Mouse (Mus musculus) kidney, postnatal 0 days (tissue): Measurements from ENCODE around the gene Tmem132d. TPM values are rescaled to one million over a fixed set of nuclear protein-coding genes. Genes with fewer than 3 reads are reported as not detected.

Source experiments
- ATAC-seq: fragments of 200-750 bp; cut with Nextera tagmentation; replicated peaks from 2 replicates; pipeline ENCODE4 v1.8.0; 2017; ENCODE audit warnings: low read depth, moderate number of reproducible peaks, moderate TSS enrichment, moderate library complexity; ENCODE audit not compliant: low FRiP score
- DNase-seq: peaks from one replicate; pipeline ENCODE4 v3.0.0-alpha.2; 2016; ENCODE audit warnings: low spot score
- H3K27ac ChIP-seq: fragments of 300-500 bp; sonication (generic); 2 replicates; pipeline ENCODE4 v1.5.1; 2014; ENCODE audit warnings: mild to moderate bottlenecking
- H3K27me3 ChIP-seq: fragments of 300-500 bp; sonication (generic); 2 replicates; pipeline ENCODE4 v1.6.1; 2014; ENCODE audit warnings: low read length, mixed read lengths; ENCODE audit not compliant: insufficient read depth
- H3K36me3 ChIP-seq: fragments of 300-500 bp; sonication (generic); 2 replicates; pipeline ENCODE4 v1.6.1; 2014; ENCODE audit warnings: low read length, mixed read lengths; ENCODE audit not compliant: insufficient read depth
- H3K4me1 ChIP-seq: fragments of 300-500 bp; sonication (generic); replicated peaks from 2 replicates; pipeline ENCODE4 v1.6.1; 2014; ENCODE audit warnings: antibody characterized with exemption, low read length, mixed read lengths; ENCODE audit not compliant: insufficient read depth
- H3K4me2 ChIP-seq: fragments of 300-500 bp; sonication (generic); 2 replicates; pipeline ENCODE4 v1.6.1; 2014; ENCODE audit warnings: mild to moderate bottlenecking, low read length, moderate library complexity, mixed read lengths
- H3K4me3 ChIP-seq: fragments of 300-500 bp; sonication (generic); replicated peaks from 2 replicates; pipeline ENCODE4 v1.5.1; 2014; ENCODE audit warnings: low read depth, low read length
- H3K9ac ChIP-seq: fragments of 300-500 bp; sonication (generic); 2 replicates; pipeline ENCODE4 v1.6.1; 2014; ENCODE audit warnings: low read depth, low read length
- H3K9me3 ChIP-seq: fragments of 300-500 bp; sonication (generic); replicated peaks from 2 replicates; pipeline ENCODE4 v1.6.1; 2016; ENCODE audit warnings: low read length, inconsistent platforms, mixed read lengths
- CTCF ChIP-seq: IDR thresholded peaks from 2 replicates; pipeline ENCODE4 v1.5.1; 2016; ENCODE audit warnings: antibody characterized with exemption, low read depth, mild to moderate bottlenecking, moderate library complexity
- WGBS: fragments of 180-500 bp; shearing (Covaris S2); extraction: QIAGEN DNeasy Blood & Tissue Kit; methylation state at CpG from one replicate; pipeline ENCODE4 v1.1.7; 2014; 5-methylcytosine and 5-hydroxymethylcytosine counted together
- polyA plus RNA-seq: library from polyadenylated mRNA; unstranded; fragments of >200 nt; fragmentation: Nextera tagmentation; extraction: Ambion mirVana; gene quantifications from 2 replicates; pipeline ENCODE4 v1.2.1, GENCODE M21; 2015

The Tmem132d gene
- polyA plus RNA-seq, 1 experiment from 2014 or later, result 0.14 TPM

GRCm38 (mm10) chr5:128205716-128206115, 227.2 kb downstream of the Tmem132d start:
- ATAC-seq (no peak), DNase-seq (no peak)
- no peak overlapping the region for H3K4me3 ChIP-seq
- H3K36me3 ChIP-seq, result no peaks in the 10 kb centered on the region
- no peaks in the 10 kb centered on the region for H3K9me3 ChIP-seq
- no peaks in the 10 kb centered on the region for H3K27me3 ChIP-seq
- H3K4me2 ChIP-seq, result no peak overlapping the region
- TF ChIP-seq CTCF, result no peak
- 11% methylated on average over 2 of the region's 2 CpGs for WGBS
- no peak overlapping the region for H3K27ac ChIP-seq
- H3K9ac ChIP-seq, result no peak overlapping the region
- H3K4me1 ChIP-seq, result no peaks in the 10 kb centered on the region

GRCm38 (mm10) chr5:128204685-128205320, 228.1 kb downstream of the Tmem132d start:
- WGBS, result 79% methylated on average over 17 of the region's 17 CpGs
- no peak for ATAC-seq
- H3K27me3 ChIP-seq, result no peaks in the 10 kb centered on the region
- H3K27ac ChIP-seq, result no peak overlapping the region
- H3K9me3 ChIP-seq, result no peaks in the 10 kb centered on the region
- H3K4me2 ChIP-seq, result no peak overlapping the region
- H3K9ac ChIP-seq, result no peak overlapping the region
- H3K36me3 ChIP-seq, result no peaks in the 10 kb centered on the region
- H3K4me1 ChIP-seq, result no peaks in the 10 kb centered on the region
- no peak for TF ChIP-seq CTCF
- no peak for DNase-seq
- no peak overlapping the region for H3K4me3 ChIP-seq

GRCm38 (mm10) chr5:128203879-128204581, 228.8 kb downstream of the Tmem132d start:
- no peak for ATAC-seq
- no peak overlapping the region for H3K27ac ChIP-seq

GRCm38 (mm10) chr5:128194106-128194505, 238.8 kb downstream of the Tmem132d start:
- Histone ChIP-seq H3K9ac (no peak overlapping the region), H3K36me3 (no peaks in the 10 kb centered on the region), H3K4me2 (no peak overlapping the region), H3K27ac (no peak overlapping the region), H3K27me3 (no peaks in the 10 kb centered on the region), H3K9me3 (no peaks in the 10 kb centered on the region), H3K4me1 (no peaks in the 10 kb centered on the region), H3K4me3 (no peak overlapping the region)
- TF ChIP-seq CTCF, result no peak
- 79% methylated on average over 4 of the region's 4 CpGs for WGBS
- DNase-seq (no peak), ATAC-seq (no peak)

More at GRCm38 (mm10) chr5:128203879-128204581, 228.8 kb downstream of the Tmem132d start:
- 43% methylated on average over 9 of the region's 9 CpGs for WGBS
- TF ChIP-seq CTCF, result no peak
- H3K9me3 ChIP-seq, result no peaks in the 10 kb centered on the region
- no peak overlapping the region for H3K4me2 ChIP-seq
- H3K4me1 ChIP-seq, result no peaks in the 10 kb centered on the region
- no peaks in the 10 kb centered on the region for H3K27me3 ChIP-seq
- H3K4me3 ChIP-seq, result no peak overlapping the region
- no peak for DNase-seq
- no peak overlapping the region for H3K9ac ChIP-seq
- no peaks in the 10 kb centered on the region for H3K36me3 ChIP-seq

- no peak overlapping the region for H3K4me3 ChIP-seq
- H3K4me1 ChIP-seq, result no peaks in the 10 kb centered on the region
- 71% methylated on average over 6 of the region's 6 CpGs for WGBS
- H3K9me3 ChIP-seq, result no peaks in the 10 kb centered on the region
- H3K27ac ChIP-seq, result no peak overlapping the region
- no peaks in the 10 kb centered on the region for H3K27me3 ChIP-seq
- ATAC-seq (no peak), DNase-seq (no peak)
- no peak overlapping the region for H3K9ac ChIP-seq
- no peak for TF ChIP-seq CTCF
- H3K4me2 ChIP-seq, result no peak overlapping the region
- H3K36me3 ChIP-seq, result no peaks in the 10 kb centered on the region
These were observed 240.3 kb downstream of the Tmem132d start for GRCm38 (mm10) chr5:128192485-128193055.

GRCm38 (mm10) chr5:128191710-128192109, 241.2 kb downstream of the Tmem132d start:
- Histone ChIP-seq H3K4me2 (no peak overlapping the region), H3K9me3 (no peaks in the 10 kb centered on the region), H3K36me3 (no peaks in the 10 kb centered on the region), H3K4me3 (no peak overlapping the region), H3K4me1 (no peaks in the 10 kb centered on the region), H3K9ac (no peak overlapping the region), H3K27ac (no peak overlapping the region), H3K27me3 (no peaks in the 10 kb centered on the region)
- ATAC-seq (no peak), DNase-seq (no peak)
- no peak for TF ChIP-seq CTCF
- 67% methylated on average over 9 of the region's 9 CpGs for WGBS
